In the genomic region with DNA sequence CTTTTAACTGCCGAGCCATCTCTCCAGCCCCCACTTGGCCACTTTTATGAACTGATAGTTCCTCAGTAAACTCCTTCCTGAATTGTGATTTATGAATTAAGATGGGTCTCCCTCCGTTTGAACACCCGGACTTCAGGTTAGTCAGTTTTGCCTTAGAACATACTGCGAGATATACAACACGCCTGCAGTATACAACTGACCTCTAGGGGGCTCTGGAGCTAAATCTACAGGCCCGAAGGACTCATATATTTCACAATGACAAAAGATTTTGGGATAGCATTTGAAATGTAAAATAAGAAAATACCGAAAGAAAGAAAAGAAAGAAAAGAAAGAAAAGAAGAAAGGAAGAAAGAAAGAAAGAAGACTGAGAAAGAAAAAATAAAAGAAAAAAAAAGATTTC, we compare ENCODE assay signal across 8 mouse cellular contexts. TPM values are rescaled to one million over a fixed set of nuclear protein-coding genes. Genes with fewer than 3 reads are reported as not detected.
DNase-seq lines count a peak whose midpoint lies in the region; ATAC-seq and TF ChIP-seq lines count a peak whose summit lies in the region.

No protein-coding gene starts in this region.

- no peak overlapping the region for H3K9ac ChIP-seq in kidney, embryonic 15.5 days

- intact Hi-C loops in heart, postnatal 36 days (cut with DNase I): loop anchor here (5.0 kb wide), 1 partner anchor 162 kb away; the partner anchor contains the start of gene H2-Ob
- intact Hi-C loops in left cerebral cortex, postnatal 36 days (cut with DNase I): loop anchor here (5.0 kb wide), 1 partner anchor 92 kb away; no protein-coding TSS in a partner anchor

- in situ Hi-C loops in Patski (cut with MboI; ENCODE audit: low pct_unique_long_range_greater_than_20kb): loop anchor here (5.0 kb wide), 1 partner anchor 92 kb away; no protein-coding TSS in a partner anchor

- H3K27ac ChIP-seq in kidney, adult 2 months (ENCODE audit: insufficient read depth, low read depth, low read length): no peak overlapping the region
- no peak overlapping the region for H3K27ac ChIP-seq in kidney, embryonic 15.5 days

- H3K4me3 ChIP-seq in kidney, adult 2 months (ENCODE audit: insufficient read depth, low read depth, low read length): no peak overlapping the region
- no peak overlapping the region for H3K4me3 ChIP-seq in kidney, embryonic 15.5 days (replicated peaks)

- 0 out of 2 replicates have a peak, but pooled peaks have one; percentile 13 for TF ChIP-seq CTCF in kidney, adult 2 months (conservative IDR thresholded peaks at IDR 0.05; ENCODE audit: insufficient read depth, insufficient read length, low read depth, low read length)
- peak; percentile 79 for TF ChIP-seq CTCF in Patski (IDR thresholded peaks at IDR 0.05)

- WGBS in kidney, adult 2 months: 34% methylated on average over 7 of the region's 7 CpGs
- 41% methylated on average over 7 of the region's 7 CpGs for WGBS in kidney, embryonic 15.5 days

- H3K4me2 ChIP-seq in kidney, embryonic 15.5 days: no peak overlapping the region

- no peaks in the 10 kb centered on the region for H3K9me3 ChIP-seq in kidney, embryonic 15.5 days (replicated peaks)

- no peak for ATAC-seq in kidney, embryonic 15.5 days (replicated peaks; ENCODE audit: low FRiP score)
- no peak for ATAC-seq in Patski
- no peak for ATAC-seq in megakaryocyte, adult 5-6 weeks (ENCODE audit: poor library complexity, severe bottlenecking)

- TF ChIP-seq POLR2A in kidney, adult 2 months (IDR thresholded peaks at IDR 0.05; ENCODE audit: low read depth, low read length): no peak

- peak; percentile 79 for DNase-seq in kidney, adult 2 months
- DNase-seq in Patski (ENCODE audit: low read depth, low spot score): no peak
- peak; percentile 68 for DNase-seq in cerebellum, adult 9-10 months
- peak; percentile 70 to 84 for DNase-seq in heart, postnatal 36 days
- peak; percentile 32 to 53 for DNase-seq in left cerebral cortex, postnatal 36 days (ENCODE audit: low spot score in 2 of 2)
- DNase-seq in right cerebral cortex, adult 2 months (ENCODE audit: low spot score in 2 of 2): peak; percentile 73 to 86

- H3K36me3 ChIP-seq in kidney, adult 2 months (ENCODE audit: control insufficient read depth, insufficient read depth, low read length): no peaks in the 10 kb centered on the region
- no peaks in the 10 kb centered on the region for H3K36me3 ChIP-seq in kidney, embryonic 15.5 days

- no peaks in the 10 kb centered on the region for H3K27me3 ChIP-seq in kidney, adult 2 months (replicated peaks; ENCODE audit: control insufficient read depth, insufficient read depth, low read length)
- peaks cover 20% of the 10 kb centered on the region for H3K27me3 ChIP-seq in kidney, embryonic 15.5 days
- peaks cover 9% of the 10 kb centered on the region for H3K27me3 ChIP-seq in Patski

- CTCF ChIA-PET in Patski (lab: Charles Lee): interaction anchor here (1.0 to 1.1 kb wide), 3 partner anchors 21 to 93 kb away, joined by 3 to 4 read pairs (median 4); no protein-coding TSS in a partner anchor

- H3K4me1 ChIP-seq in kidney, adult 2 months (ENCODE audit: control insufficient read depth, insufficient read depth, low read length): no peaks in the 10 kb centered on the region
- H3K4me1 ChIP-seq in kidney, embryonic 15.5 days: 0 out of 2 replicates have a peak, but pooled peaks cover 4% of the 10 kb centered on the region

- POLR2A ChIA-PET in Patski (lab: Charles Lee): no interaction called here

RNA-seq across cellular contexts. Expression of gene H2-Oa, which starts 16.9 kb away (rescaled TPM):
- polyA plus RNA-seq in kidney, adult 2 months (2012; rRNA removed): 3.1 and 8.5 TPM in 2 replicates
- polyA plus RNA-seq in kidney, embryonic 15.5 days (2015; fragmentation: Nextera tagmentation; extraction: Ambion mirVana): 0.39 and 0.64 TPM in 2 replicates
- polyA plus RNA-seq in Patski (2021): not detected
- not detected for total RNA-seq in heart, postnatal 36 days (2021)
- under 1 TPM in 1 of 2 experiments, not detected in 1; 0.79 TPM for total RNA-seq in left cerebral cortex, postnatal 36 days (2021)
- total RNA-seq in megakaryocyte, adult 5-6 weeks (2015): 10.0 and 10.8 TPM in 2 replicates
- 3.7 and 6.9 TPM in 2 replicates for total RNA-seq in megakaryocyte, adult 5-6 weeks (2017)

RNA-seq across cellular contexts. Expression of gene Col11a2, which starts 36.0 kb away (rescaled TPM):
- polyA plus RNA-seq in kidney, adult 2 months (2012; rRNA removed): 0.35 and 0.39 TPM in 2 replicates
- 2.2 and 6.6 TPM in 2 replicates for polyA plus RNA-seq in kidney, embryonic 15.5 days (2015; fragmentation: Nextera tagmentation; extraction: Ambion mirVana)
- polyA plus RNA-seq in Patski (2021): 0.60 TPM
- 1 to 10 TPM in 1 of 2 experiments, under 1 TPM in 1; 0.98 to 1.9 TPM for total RNA-seq in heart, postnatal 36 days (2021)
- total RNA-seq in left cerebral cortex, postnatal 36 days (2021): 10 to 100 TPM; 15.1 to 16.3 TPM
- total RNA-seq in megakaryocyte, adult 5-6 weeks (2015): 0.36 and 0.87 TPM in 2 replicates
- 1.2 and 1.5 TPM in 2 replicates for total RNA-seq in megakaryocyte, adult 5-6 weeks (2017)

RNA-seq across cellular contexts. Expression of gene Rxrb, which starts 43.7 kb away (rescaled TPM):
- 49.3 and 59.2 TPM in 2 replicates for polyA plus RNA-seq in kidney, adult 2 months (2012; rRNA removed)
- 50.5 and 53.0 TPM in 2 replicates for polyA plus RNA-seq in kidney, embryonic 15.5 days (2015; fragmentation: Nextera tagmentation; extraction: Ambion mirVana)
- polyA plus RNA-seq in Patski (2021): 57.1 TPM
- 10 to 100 TPM; 39.8 to 41.8 TPM for total RNA-seq in heart, postnatal 36 days (2021)
- 10 to 100 TPM; 81.9 to 87.8 TPM for total RNA-seq in left cerebral cortex, postnatal 36 days (2021)
- total RNA-seq in megakaryocyte, adult 5-6 weeks (2015): 19.6 and 23.4 TPM in 2 replicates
- 23.7 and 27.2 TPM in 2 replicates for total RNA-seq in megakaryocyte, adult 5-6 weeks (2017)

RNA-seq across cellular contexts. Expression of gene Slc39a7, which starts 43.8 kb away (rescaled TPM):
- 90.4 and 106 TPM in 2 replicates for polyA plus RNA-seq in kidney, adult 2 months (2012; rRNA removed)
- 197 and 211 TPM in 2 replicates for polyA plus RNA-seq in kidney, embryonic 15.5 days (2015; fragmentation: Nextera tagmentation; extraction: Ambion mirVana)
- polyA plus RNA-seq in Patski (2021): 189 TPM
- 10 to 100 TPM; 56.9 to 60.7 TPM for total RNA-seq in heart, postnatal 36 days (2021)
- total RNA-seq in left cerebral cortex, postnatal 36 days (2021): 100 to 1,000 TPM; 101 to 105 TPM
- total RNA-seq in megakaryocyte, adult 5-6 weeks (2015): 5.4 and 6.4 TPM in 2 replicates
- 72.5 and 83.1 TPM in 2 replicates for total RNA-seq in megakaryocyte, adult 5-6 weeks (2017)

RNA-seq across cellular contexts. Expression of gene H2-DMa, which starts 44.1 kb away (rescaled TPM):
- 30.1 and 37.1 TPM in 2 replicates for polyA plus RNA-seq in kidney, adult 2 months (2012; rRNA removed)
- polyA plus RNA-seq in kidney, embryonic 15.5 days (2015; fragmentation: Nextera tagmentation; extraction: Ambion mirVana): 14.8 and 15.9 TPM in 2 replicates
- 17.1 TPM for polyA plus RNA-seq in Patski (2021)
- total RNA-seq in heart, postnatal 36 days (2021): 1 to 10 TPM; 4.0 to 6.5 TPM
- total RNA-seq in left cerebral cortex, postnatal 36 days (2021): 10 to 100 TPM; 26.1 to 28.5 TPM
- total RNA-seq in megakaryocyte, adult 5-6 weeks (2015): 172 and 189 TPM in 2 replicates
- 145 and 152 TPM in 2 replicates for total RNA-seq in megakaryocyte, adult 5-6 weeks (2017)

Comparison
In these comparisons a context has a peak if more than half of its experiments do, and no peak if none do; other contexts are left out.
1. RNA of gene Col11a2, which starts 36.0 kb away (total RNA-seq): 15.1 to 16.3 TPM in left cerebral cortex, postnatal 36 days; 0.98 to 1.9 TPM in heart, postnatal 36 days and 0.36 to 1.5 TPM in megakaryocyte, adult 5-6 weeks; every median in the first group is over 4 times any median in the second.